Mouse (Mus musculus) mouse trophoblast stem cell (cell line): Measurements from ENCODE around the gene Srpk2.
"Not testable (repeated sequence)": the region's sequence is repeated elsewhere in the genome, so short reads cannot be mapped to it uniquely, and the experiment has no call there.

ENCODE experiments used
- in situ Hi-C, 2 experiments: fragments of 300-500 bp; cut with MseI, MboI; formaldehyde crosslinking; loops; 2 replicates in 1 of 2; 3 replicates in 1 of 2; pipeline ENCODE4 v1.15.1; 2025

Gene Srpk2

GRCm38 (mm10) chr5:23674829-23675498, 9.5 kb downstream of the Srpk2 start:
- in situ Hi-C loops: no loop called here

- in situ Hi-C loops: no loop called here
Measured at GRCm38 (mm10) chr5:23672136-23672535, 12.3 kb downstream of the Srpk2 start.

DNA sequence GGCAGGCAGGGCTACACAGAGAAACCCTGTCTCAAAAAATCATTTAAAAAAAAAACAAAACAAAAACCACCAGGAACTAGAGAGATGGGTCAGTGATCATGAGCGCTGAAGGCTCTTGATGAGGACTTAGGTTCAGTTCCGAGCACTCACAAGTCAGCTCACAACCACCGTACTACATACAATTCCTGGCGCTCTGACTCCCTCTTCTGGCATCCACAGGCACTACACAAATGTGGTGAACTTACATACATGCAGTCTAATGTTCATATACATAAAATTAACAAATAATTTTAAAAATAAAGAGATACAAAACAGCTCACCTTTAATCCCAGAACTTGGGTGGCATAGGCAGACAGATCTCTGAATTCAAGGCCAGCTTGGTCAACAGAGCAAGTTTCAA, 13.5 kb downstream of the Srpk2 start:
- in situ Hi-C loops: no loop called here

DNA sequence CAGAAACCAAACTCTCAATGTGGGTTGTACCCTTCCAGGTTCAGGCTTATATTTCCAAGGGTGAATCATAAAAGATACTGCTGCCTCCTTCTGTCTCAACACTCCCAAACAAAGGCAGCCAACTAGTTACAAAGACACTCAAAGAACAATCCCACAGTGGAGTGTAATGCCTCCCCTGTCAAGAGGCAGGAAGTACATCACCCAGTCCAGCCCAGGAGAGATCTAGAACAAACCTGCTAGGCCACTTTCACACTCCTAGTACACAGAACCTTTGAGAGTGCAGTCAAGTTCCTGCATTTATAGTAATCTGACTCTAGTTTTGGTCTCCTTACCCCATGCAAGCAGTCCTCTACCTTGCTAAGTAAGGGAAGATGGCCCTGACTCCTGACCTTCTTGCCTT, 18.5 kb downstream of the Srpk2 start:
- in situ Hi-C loops: no loop called here

DNA sequence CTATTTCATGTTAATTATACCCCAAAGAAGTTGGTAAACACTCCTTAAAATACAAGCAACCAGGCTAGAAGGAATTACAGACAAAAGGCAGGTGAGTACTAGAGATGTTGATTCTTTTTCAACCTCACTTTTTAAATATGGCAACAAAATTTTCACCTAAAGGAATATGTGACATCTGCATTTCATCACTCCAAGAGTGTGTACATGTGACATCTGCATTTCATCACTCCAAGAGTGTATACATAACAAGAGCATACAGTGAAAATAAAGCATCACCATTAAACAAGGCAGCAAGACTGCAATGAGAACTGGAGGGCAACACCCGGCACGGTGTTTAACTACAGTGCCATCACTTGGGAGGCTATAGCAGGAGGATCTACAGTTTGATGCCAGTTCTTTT, 23.2 kb downstream of the Srpk2 start:
- in situ Hi-C loops: no loop called here

DNA sequence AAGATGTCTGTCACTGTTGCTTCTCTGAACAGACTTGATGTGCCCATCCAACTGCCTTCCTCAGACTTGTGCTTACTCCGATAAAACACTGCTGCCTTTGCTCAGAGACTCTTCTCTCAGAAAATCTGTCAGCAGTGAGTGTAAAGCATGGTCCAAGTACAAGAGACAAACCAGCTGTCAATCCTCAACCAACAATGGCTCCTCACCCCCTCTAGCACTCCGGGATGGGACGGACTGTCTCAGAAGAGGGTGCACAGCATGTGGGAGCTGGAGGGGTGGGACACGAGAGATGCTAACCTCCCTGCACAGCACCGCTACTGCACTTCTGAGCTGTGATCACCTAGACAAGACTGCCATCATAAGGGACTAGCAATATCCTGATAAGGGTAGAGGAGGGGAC, 26.4 kb downstream of the Srpk2 start:
- in situ Hi-C loops: no loop called here

- in situ Hi-C loops: no loop called here
Measured at GRCm38 (mm10) chr5:23656590-23656989, 27.8 kb downstream of the Srpk2 start.

- in situ Hi-C loops: no loop called here
Measured at GRCm38 (mm10) chr5:23655030-23655429, 29.4 kb downstream of the Srpk2 start.

DNA sequence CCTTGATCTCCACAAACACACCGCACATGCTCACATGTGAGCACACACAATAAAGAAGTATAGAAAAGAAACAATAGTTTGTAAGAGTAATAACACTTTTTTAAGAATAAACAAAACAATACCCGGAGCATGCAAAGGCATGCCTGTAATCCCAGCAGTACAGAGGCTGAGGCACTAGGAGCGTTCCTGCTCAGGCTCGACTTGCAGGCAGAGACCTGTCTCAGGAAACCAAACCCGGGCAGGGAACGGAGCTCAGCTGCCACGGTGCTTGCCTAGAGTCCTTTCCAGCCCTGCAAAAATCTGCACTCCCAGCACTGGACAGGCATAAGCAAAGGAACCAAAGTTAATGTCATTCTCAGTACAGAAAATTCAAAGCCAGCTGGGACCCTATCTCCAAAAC, 32.1 kb downstream of the Srpk2 start:
- in situ Hi-C loops: no loop called here

GRCm38 (mm10) chr5:23651786-23652185, 32.6 kb downstream of the Srpk2 start:
- in situ Hi-C loops: no loop called here

GRCm38 (mm10) chr5:23650504-23650903, 33.9 kb downstream of the Srpk2 start:
- in situ Hi-C loops: no loop called here

DNA sequence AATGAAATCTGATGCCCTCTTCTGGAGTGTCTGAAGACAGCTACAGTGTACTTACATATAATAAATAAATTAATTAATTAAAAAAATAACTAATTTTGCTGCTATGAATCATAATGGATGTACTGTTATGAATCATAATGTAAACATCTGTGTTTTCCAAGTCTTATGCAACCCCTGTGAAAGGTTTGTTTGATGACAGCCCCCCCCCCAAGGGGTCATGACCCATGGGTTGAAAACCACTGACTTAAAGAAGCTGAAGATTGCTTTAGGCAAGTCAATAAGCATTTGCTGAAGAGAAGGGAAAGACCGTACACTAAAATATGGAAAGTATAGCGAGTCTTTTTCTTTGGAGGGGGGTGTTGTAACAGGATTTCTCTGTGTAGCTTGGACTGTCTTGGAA, 35.2 kb downstream of the Srpk2 start:
- in situ Hi-C loops: no loop called here

- in situ Hi-C loops: no loop called here
Measured at GRCm38 (mm10) chr5:23645671-23646070, 38.7 kb downstream of the Srpk2 start.

- in situ Hi-C loops: not testable (repeated sequence)
Measured at GRCm38 (mm10) chr5:23639193-23639592, 45.2 kb downstream of the Srpk2 start.

DNA sequence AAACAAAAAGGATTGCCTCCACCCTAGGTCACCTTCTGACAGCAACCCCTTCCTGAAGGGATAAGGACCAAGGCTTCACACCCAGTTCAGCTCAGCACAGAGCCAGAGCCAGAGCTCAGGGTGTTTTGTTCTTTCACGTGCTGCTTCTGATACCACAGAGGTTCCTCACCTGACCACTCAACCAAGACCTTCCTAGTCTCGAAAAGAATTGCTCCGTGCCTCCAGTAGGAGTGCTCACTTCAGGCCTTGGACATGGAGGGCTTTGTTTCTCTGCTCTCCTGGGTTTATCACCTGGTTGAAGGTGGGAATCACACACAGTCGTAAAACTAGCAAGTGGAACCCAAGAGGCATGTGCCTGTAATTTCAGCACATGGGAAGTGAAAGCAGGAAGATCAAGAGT, 46.4 kb downstream of the Srpk2 start:
- in situ Hi-C loops: no loop called here

- in situ Hi-C loops: no loop called here
Measured at GRCm38 (mm10) chr5:23637337-23637736, 47.1 kb downstream of the Srpk2 start.

- in situ Hi-C loops: no loop called here
Measured at GRCm38 (mm10) chr5:23631490-23631889, 52.9 kb downstream of the Srpk2 start.

- in situ Hi-C loops: no loop called here
Measured at GRCm38 (mm10) chr5:23627221-23627620, 57.2 kb downstream of the Srpk2 start.

DNA sequence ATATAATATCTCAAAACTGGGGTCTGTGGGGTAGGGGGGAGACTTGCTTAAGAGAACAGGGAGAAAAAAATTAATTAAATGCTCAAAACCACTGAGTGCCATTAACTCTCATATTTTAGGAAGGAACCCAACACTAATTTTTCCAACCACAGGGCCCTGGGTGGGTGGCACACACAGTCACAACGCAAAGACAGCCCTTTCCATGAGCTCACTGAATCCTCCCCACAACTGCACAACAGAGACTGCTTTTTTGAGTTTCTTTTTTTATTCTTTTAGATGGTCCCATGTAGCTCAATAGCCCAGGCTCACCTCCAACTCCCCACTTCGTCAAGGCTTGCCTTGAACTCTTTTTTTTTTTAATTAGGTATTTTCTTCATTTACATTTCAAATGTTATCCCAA, 58.2 kb downstream of the Srpk2 start:
- in situ Hi-C loops: no loop called here

GRCm38 (mm10) chr5:23620621-23621020, 63.8 kb downstream of the Srpk2 start:
- in situ Hi-C loops: no loop called here

DNA sequence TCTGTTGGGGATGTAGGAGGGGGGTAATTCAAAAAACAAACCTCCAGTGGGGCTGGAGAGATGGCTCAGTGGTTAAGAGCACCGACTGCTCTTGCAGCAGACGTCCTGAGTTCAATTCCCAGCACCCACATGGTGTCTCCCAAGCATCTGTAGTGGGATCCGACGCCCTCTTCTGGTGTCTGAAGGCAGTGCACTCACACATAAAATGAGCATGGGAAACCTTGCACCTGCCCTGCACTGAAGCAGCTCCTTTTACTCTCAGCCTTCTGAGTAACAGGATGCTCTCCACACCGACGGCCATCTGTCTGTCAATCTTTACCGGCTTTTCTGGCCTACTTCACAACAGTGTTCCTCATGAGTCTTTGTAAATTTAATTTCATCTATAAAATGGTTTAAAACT, 65.8 kb downstream of the Srpk2 start:
- in situ Hi-C loops: no loop called here

DNA sequence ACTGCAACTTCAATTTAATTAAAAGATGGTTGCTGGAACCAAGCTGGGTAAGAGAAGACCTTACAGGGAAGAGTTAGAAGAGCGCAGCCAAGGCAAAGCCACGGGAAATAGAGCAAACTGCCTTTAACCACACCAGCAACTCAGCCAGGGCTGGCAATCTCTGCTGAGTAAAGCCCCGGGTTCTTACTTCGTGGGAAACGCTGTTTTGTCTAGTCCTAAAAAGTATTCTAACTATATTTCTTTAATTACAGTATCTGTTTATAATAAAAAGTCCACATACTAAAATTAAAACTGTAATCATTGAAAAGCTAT, 67.4 kb downstream of the Srpk2 start:
- in situ Hi-C loops: no loop called here

- in situ Hi-C loops: no loop called here
Measured at GRCm38 (mm10) chr5:23616270-23617103, 67.9 kb downstream of the Srpk2 start.
